Mouse (Mus musculus) limb, embryonic 14.5 days (tissue): ENCODE results near the gene AC161166.1. TPM values are rescaled to one million over a fixed set of nuclear protein-coding genes. Genes with fewer than 3 reads are reported as not detected.

ENCODE experiments used
- ATAC-seq: fragments of 200-750 bp; cut with Nextera tagmentation; 2 replicates; pipeline ENCODE4 v1.8.0; 2017; ENCODE audit warnings: low read depth, moderate number of reproducible peaks, moderate TSS enrichment; ENCODE audit not compliant: low FRiP score
- DNase-seq: peaks from one replicate; pipeline ENCODE4 v3.0.0-alpha.2; 2015; ENCODE audit warnings: low spot score
- H3K27ac ChIP-seq: fragments of 300-500 bp; sonication (generic); replicated peaks from 2 replicates; pipeline ENCODE4 v1.5.1; 2014; ENCODE audit warnings: low read depth, mild to moderate bottlenecking, low read length, moderate library complexity, mixed read lengths
- H3K27me3 ChIP-seq: fragments of 300-500 bp; sonication (generic); 2 replicates; pipeline ENCODE4 v1.6.1; 2014; ENCODE audit warnings: low read length, mixed read lengths; ENCODE audit not compliant: control insufficient read depth, insufficient read depth
- H3K36me3 ChIP-seq: fragments of 300-500 bp; sonication (generic); 2 replicates; pipeline ENCODE4 v1.6.1; 2014; ENCODE audit warnings: mild to moderate bottlenecking, low read length, moderate library complexity, mixed read lengths; ENCODE audit not compliant: control insufficient read depth, insufficient read depth
- H3K4me1 ChIP-seq: fragments of 300-500 bp; sonication (generic); 2 replicates; pipeline ENCODE4 v1.6.1; 2014; ENCODE audit warnings: antibody characterized with exemption, low read length, mixed read lengths; ENCODE audit not compliant: control insufficient read depth, insufficient read depth
- H3K4me2 ChIP-seq: fragments of 300-500 bp; sonication (generic); replicated peaks from 2 replicates; pipeline ENCODE4 v1.6.1; 2014; ENCODE audit warnings: low read depth, mild to moderate bottlenecking, low read length, moderate library complexity; ENCODE audit not compliant: severe bottlenecking
- H3K4me3 ChIP-seq: fragments of 300-500 bp; sonication (generic); replicated peaks from 2 replicates; pipeline ENCODE4 v1.5.1; 2014; ENCODE audit warnings: low read length
- H3K9ac ChIP-seq: fragments of 300-500 bp; sonication (generic); 2 replicates; pipeline ENCODE4 v1.6.1; 2014; ENCODE audit warnings: mild to moderate bottlenecking, low read depth, low read length, moderate library complexity; ENCODE audit not compliant: severe bottlenecking
- H3K9me3 ChIP-seq: fragments of 300-500 bp; sonication (generic); 2 replicates; pipeline ENCODE4 v1.6.1; 2016; ENCODE audit warnings: low read length; ENCODE audit not compliant: control insufficient read depth
- POLR2A ChIP-seq: fragments of 200-500 bp; IDR thresholded peaks from 2 replicates; pipeline ENCODE4 v1.8.0; 2012; ENCODE audit warnings: inconsistent platforms, mild to moderate bottlenecking, moderate library complexity, borderline replicate concordance; ENCODE audit not compliant: insufficient read depth, insufficient read length; ENCODE audit errors: extremely low read depth
- WGBS: fragments of 180-500 bp; shearing (Covaris S2); extraction: QIAGEN DNeasy Blood & Tissue Kit; methylation state at CpG from one replicate; pipeline ENCODE4 v1.1.7; 2014; 5-methylcytosine and 5-hydroxymethylcytosine counted together
- polyA plus RNA-seq, 2 experiments: library from polyadenylated mRNA; depleted of rRNA in 1 of 2; stranded (reverse) in 1 of 2; unstranded in 1 of 2; fragments of >200 nt; fragmentation: Nextera tagmentation in 1 of 2; extraction: Ambion mirVana in 1 of 2; gene quantifications; 2 replicates each; pipeline versions ENCODE4 v1.2.1 to v1.2.3; 2012 to 2014

The AC161166.1 gene
- polyA plus RNA-seq, 2 experiments = 0.19 TPM; not detected in 1

DNA sequence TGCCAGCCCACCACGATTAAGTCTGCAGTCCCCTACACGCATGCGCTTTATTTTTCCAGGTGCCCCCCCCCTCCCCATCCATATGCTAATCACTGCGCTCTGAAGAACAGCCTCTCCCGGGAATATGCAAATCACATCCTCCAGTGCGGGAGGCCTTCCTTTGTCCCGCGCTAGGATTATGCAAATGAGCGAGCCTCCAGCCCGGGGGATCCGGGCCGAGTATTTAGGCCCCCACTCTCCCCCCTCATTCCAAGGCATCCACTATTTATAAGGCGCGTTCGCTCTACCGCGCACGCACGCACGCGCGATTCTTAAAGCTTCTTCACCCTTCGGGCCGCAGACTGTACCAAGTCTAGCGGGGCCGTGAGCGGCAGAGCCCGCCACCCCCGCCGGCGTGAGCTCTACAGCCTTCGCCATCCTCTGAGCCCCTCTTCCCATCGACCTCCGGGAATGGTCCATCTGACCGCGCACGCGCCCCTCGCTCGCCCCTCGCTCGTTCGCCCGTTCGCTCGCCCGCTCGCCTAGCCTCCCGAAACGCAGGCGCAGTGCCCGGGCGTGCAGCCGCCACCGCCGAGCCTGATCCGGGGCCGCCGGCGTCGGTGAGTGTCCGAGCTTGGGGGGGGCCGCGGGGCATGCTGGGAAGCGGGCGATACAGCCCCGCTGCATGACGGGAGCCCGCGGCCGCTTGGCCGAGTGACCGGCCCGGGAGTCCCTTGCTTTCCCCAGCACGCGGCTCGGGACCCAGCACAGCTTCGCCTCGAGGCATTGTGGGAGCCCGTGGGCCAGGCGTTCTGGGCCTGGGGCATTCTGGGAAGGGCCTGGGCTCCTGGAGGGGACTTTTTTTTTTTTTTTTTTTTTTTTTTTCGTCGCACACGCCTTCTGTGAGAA, 5.2 kb downstream of the AC161166.1 start, which contains the start of gene Zfp428:
TSS of gene Zfp428 (plus strand) at position 169 of the 888 bp plus-strand sequence.
- peak within 1 kb of the TSS; percentile 83 for H3K4me3 ChIP-seq
- DNase-seq (peak; percentile 89), ATAC-seq (peak; percentile 83)
- peaks cover 15% of the 10 kb centered on the region for H3K4me1 ChIP-seq
- H3K4me2 ChIP-seq = peak within 1 kb of the TSS; percentile 76
- H3K27me3 ChIP-seq = no peaks in the 10 kb centered on the region
- peak within 1 kb of the TSS; percentile 96 for H3K9ac ChIP-seq
- TF ChIP-seq POLR2A = peak; percentile 89; the same call in 1 of the 2 replicates
- WGBS = under 1% methylated on average over 75 of the region's 84 CpGs
- peak within 1 kb of the TSS; percentile 99 for H3K27ac ChIP-seq
- H3K36me3 ChIP-seq = no peaks in the 10 kb centered on the region
- no peaks in the 10 kb centered on the region for H3K9me3 ChIP-seq

DNA sequence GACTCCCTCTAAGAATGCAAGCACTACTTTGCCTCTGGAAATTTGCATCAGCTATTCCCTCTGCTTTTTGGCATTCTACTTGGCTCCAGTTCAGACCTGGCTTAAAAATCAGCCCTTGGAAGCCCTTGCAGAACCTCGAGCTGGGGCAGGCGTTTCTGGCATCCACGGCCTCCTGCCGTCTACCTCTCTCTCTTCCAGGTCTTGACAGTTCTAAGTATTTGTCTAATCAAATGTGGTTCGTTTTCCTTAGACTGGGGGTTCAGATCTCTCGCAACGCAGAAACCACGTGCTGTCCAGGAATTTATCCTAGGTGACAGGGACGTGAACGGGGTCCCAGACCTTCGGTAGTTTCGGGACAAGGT, 5.8 kb downstream of the AC161166.1 start:
- no peaks in the 10 kb centered on the region for H3K9me3 ChIP-seq
- no peaks in the 10 kb centered on the region for H3K27me3 ChIP-seq
- H3K27ac ChIP-seq = peak overlapping the region; percentile 99
- H3K4me3 ChIP-seq = peak overlapping the region; percentile 83
- H3K4me1 ChIP-seq = peaks cover 15% of the 10 kb centered on the region
- H3K4me2 ChIP-seq = peak overlapping the region; percentile 76
- 0 out of 2 replicates have a peak, but pooled peaks have one; percentile 10 for ATAC-seq
- peak; percentile 60 for DNase-seq
- peak overlapping the region; percentile 96 for H3K9ac ChIP-seq
- no peaks in the 10 kb centered on the region for H3K36me3 ChIP-seq
- WGBS = under 1% methylated on average over 12 of the region's 12 CpGs
- no peak for TF ChIP-seq POLR2A

DNA sequence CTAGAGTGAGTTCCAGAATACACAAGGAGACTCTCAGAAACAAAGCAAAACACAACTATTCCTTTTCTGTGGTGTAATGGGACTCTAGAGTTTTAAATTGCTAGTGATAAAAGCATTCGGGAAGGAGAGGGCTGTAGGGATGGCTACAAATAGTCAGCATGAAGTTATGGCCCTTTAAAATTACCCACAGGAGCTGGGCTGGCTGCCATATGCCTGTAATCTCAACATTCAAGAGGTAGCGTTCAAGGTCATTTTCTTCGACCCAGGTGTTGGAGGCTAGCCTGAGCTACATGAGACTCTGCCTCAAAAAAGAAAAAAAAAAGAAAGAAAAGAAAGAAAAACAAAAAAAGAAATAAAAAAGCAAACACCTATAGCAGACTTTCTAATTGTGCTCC, 6.2 kb downstream of the AC161166.1 start:
- no peak for TF ChIP-seq POLR2A
- Histone ChIP-seq H3K27ac (peak overlapping the region; percentile 99), H3K4me2 (peak overlapping the region; percentile 76), H3K27me3 (no peaks in the 10 kb centered on the region), H3K4me3 (peak overlapping the region; percentile 83), H3K9me3 (peaks cover 2% of the 10 kb centered on the region; the same call in 1 of the 2 replicates), H3K36me3 (no peaks in the 10 kb centered on the region), H3K4me1 (peaks cover 15% of the 10 kb centered on the region), H3K9ac (peak overlapping the region; percentile 96; the same call in 1 of the 2 replicates)
- ATAC-seq (no peak), DNase-seq (peak; percentile 45)
- WGBS = 3% methylated on average over 3 of the region's 3 CpGs

DNA sequence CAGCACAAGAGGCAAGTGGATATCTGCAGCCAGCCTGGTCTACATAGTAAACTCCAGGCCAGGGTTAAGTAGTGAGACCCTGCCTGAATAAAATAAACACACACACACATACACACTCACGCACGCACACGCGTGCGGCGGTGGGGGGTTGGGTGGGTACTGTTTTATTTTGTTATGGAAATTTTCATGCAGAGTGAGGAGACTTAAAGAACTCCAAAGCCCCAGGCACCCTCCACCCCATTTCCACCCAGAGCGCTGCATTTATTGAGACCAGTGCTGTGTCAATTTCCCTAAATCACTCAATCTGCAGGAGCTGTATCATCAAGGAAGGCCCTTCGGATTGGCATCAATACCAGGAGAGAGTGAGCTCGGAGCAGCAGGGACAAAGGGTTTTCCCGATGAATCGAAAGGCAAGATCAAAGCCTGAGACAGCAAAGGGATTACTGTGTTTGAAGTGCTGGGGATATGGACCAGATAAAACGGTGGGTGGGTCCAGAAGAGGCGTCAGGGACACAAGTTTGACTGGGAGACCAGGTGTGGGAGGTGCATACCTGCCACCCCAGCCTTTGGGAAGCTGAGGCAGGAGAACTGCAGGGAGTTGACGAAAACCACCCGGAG, 6.7 kb downstream of the AC161166.1 start:
- peaks cover under 1% of the 10 kb centered on the region; the same call in 1 of the 2 replicates for H3K27me3 ChIP-seq
- no peak for TF ChIP-seq POLR2A
- WGBS = 19% methylated on average over 15 of the region's 15 CpGs
- no peak overlapping the region for H3K9ac ChIP-seq
- H3K9me3 ChIP-seq = peaks cover 4% of the 10 kb centered on the region; the same call in 1 of the 2 replicates
- H3K4me2 ChIP-seq = peak overlapping the region; percentile 76
- ATAC-seq (no peak), DNase-seq (no peak)
- peak overlapping the region; percentile 83 for H3K4me3 ChIP-seq
- peak overlapping the region; percentile 99 for H3K27ac ChIP-seq
- H3K36me3 ChIP-seq = no peaks in the 10 kb centered on the region
- peaks cover 15% of the 10 kb centered on the region for H3K4me1 ChIP-seq

DNA sequence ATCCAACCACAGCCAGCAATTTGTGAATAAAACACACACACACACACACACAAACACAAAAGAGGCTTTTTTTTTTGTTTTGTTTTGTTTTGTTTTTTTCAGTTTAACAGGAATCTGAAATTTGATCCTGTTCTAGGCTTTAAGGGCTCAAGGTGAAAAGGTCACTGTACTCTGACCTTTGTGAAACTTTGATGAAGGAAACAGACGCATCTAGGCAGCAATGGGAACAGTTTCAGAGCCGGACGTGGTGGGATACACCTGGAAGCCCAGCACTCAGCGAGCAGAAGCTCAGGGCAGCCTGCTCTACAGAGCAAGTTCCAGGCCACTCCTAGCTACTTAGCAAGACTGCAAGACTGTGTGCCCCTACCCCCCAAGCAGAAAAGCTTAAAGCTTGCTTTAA, 7.4 kb downstream of the AC161166.1 start:
- Histone ChIP-seq H3K9me3 (peaks cover 4% of the 10 kb centered on the region; the same call in 1 of the 2 replicates), H3K27ac (no peak overlapping the region), H3K9ac (no peak overlapping the region), H3K4me2 (no peak overlapping the region), H3K36me3 (no peaks in the 10 kb centered on the region), H3K4me3 (no peak overlapping the region), H3K4me1 (peaks cover 15% of the 10 kb centered on the region), H3K27me3 (peaks cover 7% of the 10 kb centered on the region)
- no peak for TF ChIP-seq POLR2A
- ATAC-seq = no peak
- DNase-seq = no peak
- WGBS = 12% methylated on average over 4 of the region's 4 CpGs
